Mouse (Mus musculus) embryo, embryonic 10 days (tissue): ENCODE results near the gene Zfp36l2.
"Not testable (repeated sequence)": the region's sequence is repeated elsewhere in the genome, so short reads cannot be mapped to it uniquely, and the experiment has no call there.

Source experiments
- DNase-seq: peaks from one replicate; pipeline ENCODE4 v3.0.0-alpha.2; 2015; ENCODE audit warnings: low spot score

Zfp36l2 gene

DNA sequence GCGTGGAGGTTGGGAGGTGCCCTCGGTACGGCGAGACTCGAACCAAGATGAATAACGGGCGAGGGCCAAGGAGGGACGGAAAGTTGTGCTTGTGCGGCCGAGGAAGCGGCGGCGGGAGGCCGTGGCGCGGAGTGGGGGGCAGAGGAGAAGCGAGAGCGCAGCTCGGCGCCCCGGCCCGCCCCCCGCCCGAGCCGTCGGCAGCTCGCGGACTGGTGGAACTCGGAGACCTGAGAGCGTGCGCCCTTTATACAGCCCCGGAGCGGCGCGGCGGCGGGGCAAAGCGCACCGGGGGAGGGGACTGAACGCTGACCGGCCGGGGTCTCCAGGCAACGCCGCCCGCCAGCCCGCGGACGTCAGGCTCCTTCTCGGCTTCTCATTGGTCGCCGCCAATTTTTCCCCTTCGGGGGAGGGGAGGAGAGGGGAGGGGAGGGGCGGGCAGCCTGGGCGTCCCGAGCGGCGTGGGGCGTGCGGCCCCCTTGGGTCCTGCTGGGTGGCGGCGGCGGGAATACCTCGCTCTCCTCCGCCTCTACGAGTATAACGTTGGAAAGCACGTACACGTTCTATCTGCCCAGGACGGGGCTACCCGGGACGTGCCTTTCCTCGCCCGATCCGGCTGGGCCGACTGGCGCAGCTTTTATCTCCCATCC, at the start of gene Zfp36l2:
Zfp36l2 (minus strand) TSS at position 221 of the 647 bp plus-strand sequence.
- peak; percentile 96 for DNase-seq

- no peak for DNase-seq
Measured at GRCm38 (mm10) chr17:84236781-84237557, 49.2 kb upstream of the Zfp36l2 start.

GRCm38 (mm10) chr17:84235399-84235928, 47.7 kb upstream of the Zfp36l2 start:
- no peak for DNase-seq

GRCm38 (mm10) chr17:84234785-84235184, 47.0 kb upstream of the Zfp36l2 start:
- not testable (repeated sequence) for DNase-seq

DNA sequence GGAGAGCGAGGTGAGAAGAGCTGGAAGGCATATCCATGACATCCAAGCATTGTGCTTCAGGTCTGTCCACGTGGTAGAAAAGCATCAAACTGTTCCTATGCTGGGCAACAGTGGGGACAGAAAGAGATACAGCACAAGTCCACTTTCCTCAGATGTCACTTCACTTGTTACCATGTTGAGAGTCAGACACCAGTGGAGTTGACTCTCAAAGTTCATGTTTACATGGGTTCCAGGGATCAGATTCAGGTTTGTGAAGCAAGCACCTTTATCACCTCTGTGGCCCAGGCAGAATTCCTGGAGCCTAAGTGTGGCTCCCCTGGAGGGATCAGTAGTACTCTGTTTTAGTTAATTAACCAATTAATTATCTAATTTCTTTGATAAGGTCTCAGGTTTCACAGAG, 46.0 kb upstream of the Zfp36l2 start:
- DNase-seq, result no peak

DNA sequence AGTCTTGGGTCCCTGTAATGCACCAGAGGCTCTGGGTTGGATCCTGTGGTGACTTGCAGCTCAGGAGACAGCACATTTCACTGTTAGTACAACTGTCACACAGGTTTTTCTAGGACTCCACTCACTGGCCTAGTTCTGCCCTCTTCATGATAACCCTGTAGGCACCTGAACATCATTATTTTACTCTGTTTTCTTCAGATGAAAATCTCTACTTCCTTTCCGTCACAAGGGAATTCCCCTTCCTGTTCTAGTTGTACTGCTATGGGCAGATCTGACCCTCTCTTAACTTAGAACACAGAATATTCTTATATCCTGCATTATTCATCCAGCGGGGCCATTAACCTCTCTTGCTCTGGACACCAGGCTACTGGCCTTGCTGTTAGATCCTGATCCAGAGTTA, 43.6 kb upstream of the Zfp36l2 start:
- DNase-seq, result no peak

- no peak for DNase-seq
Measured at GRCm38 (mm10) chr17:84228223-84228622, 40.5 kb upstream of the Zfp36l2 start.

GRCm38 (mm10) chr17:84226681-84227080, 38.9 kb upstream of the Zfp36l2 start:
- no peak for DNase-seq

- no peak for DNase-seq
Measured at GRCm38 (mm10) chr17:84226231-84226630, 38.5 kb upstream of the Zfp36l2 start.

DNA sequence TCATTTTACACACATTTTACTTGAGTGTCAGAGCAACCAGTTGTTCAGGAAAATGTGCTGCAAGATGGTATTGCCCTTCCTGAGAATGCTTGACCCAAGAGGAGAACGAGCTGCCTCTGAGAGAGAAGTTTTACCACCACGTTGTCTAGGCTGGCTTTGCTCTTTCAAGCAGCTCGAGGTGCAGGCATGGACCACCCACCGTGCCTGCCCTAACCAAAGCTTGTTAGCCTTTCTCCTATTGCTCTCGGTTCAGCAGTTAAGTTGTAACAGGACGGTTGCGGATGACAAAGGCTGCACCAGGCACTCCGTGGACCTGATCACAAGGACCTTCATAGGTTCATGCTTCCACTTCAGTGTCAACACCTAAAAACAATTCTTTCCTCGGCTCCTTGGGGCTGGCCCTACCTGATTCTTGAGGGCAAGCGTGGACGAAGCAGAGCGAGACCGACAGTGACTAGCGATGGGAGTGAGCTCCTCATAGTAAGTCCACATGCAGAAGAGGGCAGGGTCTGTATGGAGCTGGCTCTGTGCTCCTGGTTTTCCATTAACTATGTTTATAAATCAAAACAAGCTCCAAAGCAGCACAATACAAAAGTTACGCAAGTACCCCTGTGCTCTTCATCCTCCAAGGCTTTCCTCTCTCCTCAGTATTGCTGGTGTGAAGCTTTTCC, 36.6 kb upstream of the Zfp36l2 start:
- DNase-seq, result peak; percentile 33

- not testable (repeated sequence) for DNase-seq
Measured at GRCm38 (mm10) chr17:84218841-84219240, 31.1 kb upstream of the Zfp36l2 start.

GRCm38 (mm10) chr17:84217696-84218095, 29.9 kb upstream of the Zfp36l2 start:
- DNase-seq, result no peak

GRCm38 (mm10) chr17:84215264-84215960, 27.7 kb upstream of the Zfp36l2 start:
- DNase-seq, result no peak

GRCm38 (mm10) chr17:84213464-84213863, 25.7 kb upstream of the Zfp36l2 start:
- DNase-seq, result no peak

DNA sequence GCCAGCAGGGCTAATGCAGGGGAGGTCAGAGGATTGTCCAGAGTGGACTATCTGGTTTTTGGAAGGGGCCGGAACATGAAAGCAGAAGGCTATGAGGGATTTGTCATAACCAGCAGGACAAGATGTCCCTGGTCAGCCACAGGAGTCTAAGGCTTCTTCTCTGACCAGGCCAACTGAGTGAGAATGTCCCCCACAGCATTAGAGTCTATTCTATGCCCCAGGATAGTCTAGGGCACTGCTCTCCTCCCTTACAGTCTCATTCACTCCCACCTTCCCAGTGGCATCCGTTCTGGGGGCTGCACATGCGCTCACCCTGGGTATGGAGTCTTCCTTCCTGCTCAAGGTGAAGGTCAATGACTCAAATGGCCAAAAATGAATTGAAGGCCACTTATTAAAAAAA, 19.9 kb upstream of the Zfp36l2 start:
- no peak for DNase-seq

DNA sequence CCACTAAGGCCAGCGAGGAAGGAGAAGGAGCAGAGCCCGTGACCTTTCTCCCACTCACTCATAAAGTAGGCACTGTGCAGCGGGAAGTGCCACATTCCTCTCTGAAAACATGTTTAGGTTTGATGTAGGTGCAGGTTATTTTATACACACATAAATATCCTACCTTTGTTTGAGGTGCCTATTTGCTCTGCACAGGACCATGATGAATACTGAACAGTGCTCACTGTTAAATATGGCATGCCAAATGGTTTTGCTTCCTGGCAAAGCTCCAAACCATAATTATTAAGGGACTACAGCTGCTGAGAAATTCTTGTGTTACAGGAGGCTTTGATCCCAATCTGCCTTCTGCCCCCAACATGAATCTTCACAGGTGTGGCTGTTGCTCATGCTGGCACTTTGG, 18.5 kb upstream of the Zfp36l2 start:
- DNase-seq, result no peak

GRCm38 (mm10) chr17:84204962-84205361, 17.2 kb upstream of the Zfp36l2 start:
- DNase-seq, result no peak

DNA sequence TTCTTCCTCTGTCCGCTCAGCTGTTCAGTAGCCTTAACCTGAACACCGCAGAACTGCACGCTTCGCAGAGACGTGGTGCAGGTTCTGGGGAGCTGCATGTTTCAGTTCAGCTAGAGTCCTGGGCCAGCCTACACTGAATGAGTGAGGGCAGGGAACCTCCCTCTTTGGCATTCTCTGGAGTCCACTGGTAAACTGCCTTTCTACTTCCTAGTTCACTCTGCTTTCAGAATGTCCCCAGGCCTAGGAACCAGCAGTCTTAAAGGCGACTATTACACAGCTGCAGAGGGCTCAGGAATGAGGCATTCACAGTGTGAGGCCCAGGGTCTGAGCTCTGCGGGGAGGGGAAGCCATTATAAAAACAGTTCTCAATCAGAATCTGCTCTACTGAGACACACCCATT, 15.6 kb upstream of the Zfp36l2 start:
- no peak for DNase-seq

GRCm38 (mm10) chr17:84201183-84201582, 13.4 kb upstream of the Zfp36l2 start:
- DNase-seq, result no peak

DNA sequence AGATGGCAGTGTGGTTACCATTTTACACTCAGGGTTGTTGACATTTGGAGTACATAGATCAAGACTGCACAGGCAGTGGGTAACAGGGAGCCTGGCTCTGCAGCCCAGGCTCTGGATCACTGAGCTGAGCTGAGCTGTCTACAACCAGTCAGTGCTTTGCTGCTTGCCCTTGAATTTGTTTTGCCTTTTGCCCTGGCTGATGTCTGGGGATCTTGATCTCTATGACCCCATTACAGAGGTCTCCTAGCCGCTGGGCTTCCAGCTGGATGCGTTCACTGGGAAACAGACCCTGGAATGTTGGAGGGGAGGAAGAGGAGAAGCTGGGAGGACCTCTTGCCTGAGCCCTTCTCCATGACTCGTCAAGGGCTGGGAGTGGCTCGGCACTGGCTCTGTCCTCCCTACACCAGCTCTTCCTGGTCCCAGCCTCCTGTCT, 10.2 kb upstream of the Zfp36l2 start:
- peak; percentile 47 for DNase-seq

DNA sequence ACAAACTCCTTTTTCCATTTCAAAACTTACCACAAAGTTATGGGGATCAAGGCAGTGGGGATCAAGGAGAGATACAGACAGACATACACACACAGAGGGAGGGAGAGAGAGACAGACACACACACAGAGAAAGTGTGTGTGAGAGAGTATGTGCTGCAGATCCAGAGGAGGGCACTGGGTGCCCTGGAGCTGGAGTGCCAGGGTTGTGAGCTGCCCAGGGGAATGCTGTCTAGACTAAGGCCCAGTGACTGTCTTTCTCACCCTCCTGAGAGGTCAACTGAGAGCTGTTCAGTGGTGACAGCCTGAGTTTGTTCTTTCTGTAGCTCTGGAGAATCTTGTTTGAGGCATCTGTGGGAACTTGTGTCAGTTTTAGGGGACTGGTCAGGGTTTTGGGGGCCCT, 8.6 kb upstream of the Zfp36l2 start:
- DNase-seq, result no peak

DNA sequence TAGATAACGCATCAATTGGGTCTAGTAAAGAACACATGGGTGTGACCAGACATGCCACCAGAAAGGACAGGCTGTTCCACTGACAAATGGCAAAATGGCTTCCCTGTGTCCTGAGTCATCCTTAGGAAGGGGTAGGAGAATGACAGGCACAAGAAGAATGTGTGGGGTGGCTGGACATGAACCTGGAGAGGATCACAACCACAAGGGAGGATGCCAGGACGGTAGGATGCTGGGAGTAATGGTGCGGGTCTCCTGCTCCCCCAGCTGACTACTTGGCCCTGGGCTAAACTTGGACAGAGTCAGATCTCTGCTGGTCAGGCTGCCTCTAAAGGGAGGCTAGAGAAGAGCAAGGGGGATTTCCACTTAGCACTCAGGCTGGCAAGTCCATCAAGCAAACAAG, 8.1 kb upstream of the Zfp36l2 start:
- DNase-seq, result no peak
